Mouse (Mus musculus): Measurements from ENCODE around the gene Ccno. TPM values are rescaled to one million over a fixed set of nuclear protein-coding genes. Genes with fewer than 3 reads are reported as not detected.

Gene Ccno
- polyA plus RNA-seq, 1 experiment from 2014 or later, result 0.34 TPM

- Histone ChIP-seq H3K4me2 (replicated peaks) (peak overlapping the region; percentile 93), H3K27me3 (replicated peaks) (peaks cover 71% of the 10 kb centered on the region), H3K27ac (no peak overlapping the region), H3K36me3 (no peaks in the 10 kb centered on the region), H3K4me3 (replicated peaks) (peak overlapping the region; percentile 49), H3K9ac (peak overlapping the region; percentile 49), H3K9me3 (no peaks in the 10 kb centered on the region), H3K4me1 (replicated peaks) (peaks cover 26% of the 10 kb centered on the region)
- peak; percentile 46 for ATAC-seq
- under 1% methylated on average over 39 of the region's 39 CpGs for WGBS
These were observed 389 bp downstream of the Ccno start for GRCm38 (mm10) chr13:112987991-112988390.

GRCm38 (mm10) chr13:112988866-112989265, 1.3 kb downstream of the Ccno start:
- Histone ChIP-seq H3K4me1 (replicated peaks) (peaks cover 34% of the 10 kb centered on the region), H3K27me3 (replicated peaks) (peaks cover 80% of the 10 kb centered on the region), H3K9me3 (no peaks in the 10 kb centered on the region), H3K36me3 (no peaks in the 10 kb centered on the region), H3K27ac (no peak overlapping the region), H3K4me3 (replicated peaks) (peak overlapping the region; percentile 49), H3K9ac (no peak overlapping the region), H3K4me2 (replicated peaks) (peak overlapping the region; percentile 93)
- WGBS, result 1% methylated on average over 19 of the region's 19 CpGs
- ATAC-seq, result no peak

- Histone ChIP-seq H3K27me3 (replicated peaks) (peaks cover 81% of the 10 kb centered on the region), H3K9me3 (no peaks in the 10 kb centered on the region), H3K9ac (no peak overlapping the region), H3K4me2 (replicated peaks) (peak overlapping the region; percentile 93), H3K27ac (no peak overlapping the region), H3K36me3 (no peaks in the 10 kb centered on the region), H3K4me3 (replicated peaks) (peak overlapping the region; percentile 10), H3K4me1 (replicated peaks) (peaks cover 37% of the 10 kb centered on the region)
- under 1% methylated on average over 23 of the region's 23 CpGs for WGBS
- no peak for ATAC-seq
These were observed 1.9 kb downstream of the Ccno start for GRCm38 (mm10) chr13:112989541-112989940.

GRCm38 (mm10) chr13:112990346-112990745, 2.7 kb downstream of the Ccno start:
- Histone ChIP-seq H3K4me1 (replicated peaks) (peaks cover 37% of the 10 kb centered on the region), H3K27me3 (replicated peaks) (peaks cover 87% of the 10 kb centered on the region), H3K36me3 (no peaks in the 10 kb centered on the region), H3K9me3 (no peaks in the 10 kb centered on the region), H3K4me2 (replicated peaks) (no peak overlapping the region), H3K4me3 (replicated peaks) (no peak overlapping the region), H3K9ac (no peak overlapping the region), H3K27ac (no peak overlapping the region)
- 18% methylated on average over 4 of the region's 4 CpGs for WGBS
- ATAC-seq, result no peak

- no peaks in the 10 kb centered on the region for H3K36me3 ChIP-seq
- peaks cover 28% of the 10 kb centered on the region for H3K4me1 ChIP-seq (replicated peaks)
- H3K27ac ChIP-seq, result no peak within 1 kb of the TSS
- H3K9ac ChIP-seq, result peak within 1 kb of the TSS; percentile 32
- peak; percentile 42 for ATAC-seq
- H3K27me3 ChIP-seq (replicated peaks), result peaks cover 88% of the 10 kb centered on the region
- H3K4me2 ChIP-seq (replicated peaks), result peak within 1 kb of the TSS; percentile 93
- H3K4me3 ChIP-seq (replicated peaks), result peak within 1 kb of the TSS; percentile 41
- WGBS, result under 1% methylated on average over 63 of the region's 63 CpGs
- no peaks in the 10 kb centered on the region for H3K9me3 ChIP-seq
These were observed 6.0 kb downstream of the Ccno start, which contains the start of gene Mcidas for GRCm38 (mm10) chr13:112993531-112994152. TSS of gene Mcidas (plus strand) at chr13:112993845.

GRCm38 (mm10) chr13:112994191-112994590, 6.6 kb downstream of the Ccno start:
- H3K9me3 ChIP-seq, result no peaks in the 10 kb centered on the region
- H3K4me2 ChIP-seq (replicated peaks), result peak overlapping the region; percentile 93
- H3K36me3 ChIP-seq, result no peaks in the 10 kb centered on the region
- ATAC-seq, result peak; percentile 62
- H3K4me1 ChIP-seq (replicated peaks), result peaks cover 27% of the 10 kb centered on the region
- peaks cover 87% of the 10 kb centered on the region for H3K27me3 ChIP-seq (replicated peaks)
- peak overlapping the region; percentile 32; the same call in 1 of the 2 replicates for H3K9ac ChIP-seq
- H3K27ac ChIP-seq, result no peak overlapping the region
- peak overlapping the region; percentile 41 for H3K4me3 ChIP-seq (replicated peaks)
- 1% methylated on average over 25 of the region's 25 CpGs for WGBS

GRCm38 (mm10) chr13:112996407-112996806, 8.8 kb downstream of the Ccno start:
- Histone ChIP-seq H3K4me1 (replicated peaks) (peaks cover 21% of the 10 kb centered on the region), H3K36me3 (no peaks in the 10 kb centered on the region), H3K9me3 (no peaks in the 10 kb centered on the region), H3K27ac (no peak overlapping the region), H3K4me3 (replicated peaks) (no peak overlapping the region), H3K9ac (no peak overlapping the region), H3K27me3 (replicated peaks) (peaks cover 65% of the 10 kb centered on the region), H3K4me2 (replicated peaks) (no peak overlapping the region)
- WGBS, result 59% methylated on average over 4 of the region's 4 CpGs
- no peak for ATAC-seq

GRCm38 (mm10) chr13:112997369-112997768, 9.8 kb downstream of the Ccno start:
- no peak overlapping the region for H3K9ac ChIP-seq
- H3K9me3 ChIP-seq, result no peaks in the 10 kb centered on the region
- no peaks in the 10 kb centered on the region for H3K36me3 ChIP-seq
- H3K4me1 ChIP-seq (replicated peaks), result peaks cover 21% of the 10 kb centered on the region
- ATAC-seq, result no peak
- 59% methylated on average over 6 of the region's 6 CpGs for WGBS
- peaks cover 61% of the 10 kb centered on the region for H3K27me3 ChIP-seq (replicated peaks)
- H3K27ac ChIP-seq, result no peak overlapping the region
- H3K4me2 ChIP-seq (replicated peaks), result no peak overlapping the region
- H3K4me3 ChIP-seq (replicated peaks), result no peak overlapping the region

- peak overlapping the region; percentile 41 for H3K4me3 ChIP-seq (replicated peaks)
- WGBS, result under 1% methylated on average over 46 of the region's 46 CpGs
- peak; percentile 18; the same call in 1 of the 2 replicates for ATAC-seq
These were observed 11.0 kb downstream of the Ccno start for GRCm38 (mm10) chr13:112998427-112999201.

GRCm38 (mm10) chr13:113000090-113000489, 12.5 kb downstream of the Ccno start:
- H3K36me3 ChIP-seq, result no peaks in the 10 kb centered on the region
- peak; percentile 11 for ATAC-seq
- peaks cover 10% of the 10 kb centered on the region for H3K4me1 ChIP-seq (replicated peaks)
- 60% methylated on average over 3 of the region's 3 CpGs for WGBS
- 0 out of 2 replicates have a peak overlapping the region, but pooled peaks have one; percentile 4 for H3K27ac ChIP-seq
- no peak overlapping the region for H3K9ac ChIP-seq
- no peaks in the 10 kb centered on the region for H3K9me3 ChIP-seq
- H3K4me3 ChIP-seq (replicated peaks), result no peak overlapping the region
- no peak overlapping the region for H3K4me2 ChIP-seq (replicated peaks)
- H3K27me3 ChIP-seq (replicated peaks), result peaks cover 35% of the 10 kb centered on the region

More at GRCm38 (mm10) chr13:112998427-112999201, 11.0 kb downstream of the Ccno start:
- H3K36me3 ChIP-seq, result no peaks in the 10 kb centered on the region
- peak overlapping the region; percentile 44 for H3K9ac ChIP-seq
- H3K27me3 ChIP-seq (replicated peaks), result peaks cover 50% of the 10 kb centered on the region
- peak overlapping the region; percentile 94 for H3K4me2 ChIP-seq (replicated peaks)
- no peak overlapping the region for H3K27ac ChIP-seq
- no peaks in the 10 kb centered on the region for H3K9me3 ChIP-seq
- peaks cover 15% of the 10 kb centered on the region for H3K4me1 ChIP-seq (replicated peaks)

GRCm38 (mm10) chr13:113000576-113001318, 13.1 kb downstream of the Ccno start:
- WGBS, result 45% methylated on average over 9 of the region's 9 CpGs
- Histone ChIP-seq H3K27ac (0 out of 2 replicates have a peak overlapping the region, but pooled peaks have one; percentile 4), H3K9me3 (no peaks in the 10 kb centered on the region), H3K27me3 (replicated peaks) (peaks cover 31% of the 10 kb centered on the region), H3K36me3 (no peaks in the 10 kb centered on the region), H3K4me3 (replicated peaks) (no peak overlapping the region), H3K4me2 (replicated peaks) (no peak overlapping the region), H3K4me1 (replicated peaks) (peaks cover 10% of the 10 kb centered on the region), H3K9ac (no peak overlapping the region)
- peak; percentile 96 for ATAC-seq

- no peaks in the 10 kb centered on the region for H3K36me3 ChIP-seq
- no peak overlapping the region for H3K4me3 ChIP-seq (replicated peaks)
- H3K4me1 ChIP-seq (replicated peaks), result no peaks in the 10 kb centered on the region
- peak overlapping the region; percentile 48; the same call in 1 of the 2 replicates for H3K4me2 ChIP-seq (replicated peaks)
- no peak overlapping the region for H3K27ac ChIP-seq
- no peaks in the 10 kb centered on the region for H3K27me3 ChIP-seq (replicated peaks)
- no peak for ATAC-seq
- no peak overlapping the region for H3K9ac ChIP-seq
- 78% methylated on average over 6 of the region's 6 CpGs for WGBS
- no peaks in the 10 kb centered on the region for H3K9me3 ChIP-seq
These were observed 25.1 kb downstream of the Ccno start for GRCm38 (mm10) chr13:113012683-113013082.
